Mouse (Mus musculus): ENCODE data around the gene Zfp26.

- TF ChIP-seq GATA1 (IDR thresholded peaks at IDR 0.05; ENCODE audit: borderline replicate concordance, low read length), result no peak
- TF ChIP-seq FLI1 (IDR thresholded peaks at IDR 0.05; ENCODE audit: low read length), result no peak
Measured at GRCm38 (mm10) chr9:20476632-20477031, 16.7 kb upstream of the Zfp26 start.
